Mouse (Mus musculus) heart, postnatal 0 days (tissue): ENCODE data around the gene Pcbp4. TPM values are rescaled to one million over a fixed set of nuclear protein-coding genes. Genes with fewer than 3 reads are reported as not detected.
A peak's percentile ranks its signal among the peaks of the same experiment; 100 is the strongest.

Experiments used
- ATAC-seq: fragments of 200-750 bp; cut with Nextera tagmentation; 2 replicates; pipeline ENCODE4 v1.8.0; 2017; ENCODE audit warnings: low read depth, moderate number of reproducible peaks, moderate library complexity; ENCODE audit not compliant: insufficient read depth
- DNase-seq: peaks from one replicate; pipeline ENCODE4 v3.0.0-alpha.2; 2016; ENCODE audit warnings: low spot score
- H3K27ac ChIP-seq: fragments of 300-500 bp; sonication (generic); 2 replicates; pipeline ENCODE4 v1.5.1; 2014; ENCODE audit warnings: low read depth, mild to moderate bottlenecking
- H3K27me3 ChIP-seq: fragments of 300-500 bp; sonication (generic); 2 replicates; pipeline ENCODE4 v1.6.1; 2014; ENCODE audit warnings: low read length, mixed read lengths; ENCODE audit not compliant: control insufficient read depth, insufficient read depth
- H3K36me3 ChIP-seq: fragments of 300-500 bp; sonication (generic); replicated peaks from 2 replicates; pipeline ENCODE4 v1.6.1; 2014; ENCODE audit warnings: low read length, mixed read lengths; ENCODE audit not compliant: control insufficient read depth, insufficient read depth
- H3K4me1 ChIP-seq: fragments of 300-500 bp; sonication (generic); 2 replicates; pipeline ENCODE4 v1.6.1; 2014; ENCODE audit warnings: antibody characterized with exemption; ENCODE audit not compliant: control insufficient read depth, insufficient read depth
- H3K4me2 ChIP-seq: fragments of 300-500 bp; sonication (generic); 2 replicates; pipeline ENCODE4 v1.6.1; 2014; ENCODE audit warnings: low read depth, mild to moderate bottlenecking, low read length, moderate library complexity
- H3K4me3 ChIP-seq: fragments of 300-500 bp; sonication (generic); 2 replicates; pipeline ENCODE4 v1.5.1; 2014; ENCODE audit warnings: low read depth, low read length
- H3K9ac ChIP-seq: fragments of 300-500 bp; sonication (generic); replicated peaks from 2 replicates; pipeline ENCODE4 v1.6.1; 2014; ENCODE audit warnings: low read depth, low read length, mixed read lengths
- H3K9me3 ChIP-seq: fragments of 300-500 bp; sonication (generic); replicated peaks from 2 replicates; pipeline ENCODE4 v1.6.1; 2016; ENCODE audit warnings: low read length; ENCODE audit not compliant: control insufficient read depth
- CTCF ChIP-seq: IDR thresholded peaks from 2 replicates; pipeline ENCODE4 v1.5.1; 2016; ENCODE audit warnings: antibody characterized with exemption, control low read depth, low read depth
- EP300 ChIP-seq: IDR thresholded peaks from 2 replicates; pipeline ENCODE4 v1.6.1; 2016; ENCODE audit warnings: antibody characterized with exemption, low read depth
- WGBS: fragments of 180-500 bp; shearing (Covaris S2); extraction: QIAGEN DNeasy Blood & Tissue Kit; methylation state at CpG from one replicate; pipeline ENCODE4 v1.1.7; 2014; 5-methylcytosine and 5-hydroxymethylcytosine counted together
- polyA plus RNA-seq: library from polyadenylated mRNA; unstranded; fragments of >200 nt; fragmentation: Nextera tagmentation; extraction: Ambion mirVana; gene quantifications from 2 replicates; pipeline ENCODE4 v1.2.1, GENCODE M21; 2015
- total RNA-seq: library from RNA; depleted of rRNA; stranded (reverse); fragments of >200 nt; gene quantifications from 2 replicates; pipeline ENCODE4 v1.2.3, GENCODE M21; 2014; ENCODE audit warnings: low replicate concordance

Gene Pcbp4
- total and polyA plus RNA-seq, 2 experiments from 2014 or later = 44.1 to 157 TPM

DNA sequence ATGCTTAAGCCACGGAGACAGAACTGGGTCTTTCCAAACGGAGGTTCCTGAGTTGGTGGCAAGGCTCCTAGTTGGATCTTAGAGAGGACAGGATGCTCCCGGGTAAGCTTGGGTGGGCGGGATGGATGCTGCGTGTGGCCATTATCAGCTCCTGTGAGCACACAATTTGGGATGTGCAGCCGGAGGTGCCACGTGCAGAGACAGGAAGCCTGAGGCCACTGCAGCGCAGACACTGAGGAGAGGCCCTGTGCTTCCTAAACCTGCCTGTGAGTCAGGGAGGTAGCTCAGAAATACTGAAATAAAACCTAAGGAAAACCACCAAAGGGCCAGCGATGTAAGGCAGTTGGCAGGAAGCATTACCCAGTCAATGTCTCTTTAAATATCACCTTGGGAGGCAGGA, 16.7 kb downstream of the Pcbp4 start:
- ATAC-seq (no peak), DNase-seq (no peak)
- no peaks in the 10 kb centered on the region for H3K36me3 ChIP-seq
- H3K27ac ChIP-seq = no peak overlapping the region
- no peak overlapping the region for H3K4me3 ChIP-seq
- H3K9me3 ChIP-seq = no peaks in the 10 kb centered on the region
- peaks cover 11% of the 10 kb centered on the region for H3K4me1 ChIP-seq
- 53% methylated on average over 9 of the region's 9 CpGs for WGBS
- peaks cover 6% of the 10 kb centered on the region; the same call in 1 of the 2 replicates for H3K27me3 ChIP-seq
- TF ChIP-seq CTCF = no peak
- TF ChIP-seq EP300 = no peak
- H3K4me2 ChIP-seq = no peak overlapping the region
- H3K9ac ChIP-seq = no peak overlapping the region

DNA sequence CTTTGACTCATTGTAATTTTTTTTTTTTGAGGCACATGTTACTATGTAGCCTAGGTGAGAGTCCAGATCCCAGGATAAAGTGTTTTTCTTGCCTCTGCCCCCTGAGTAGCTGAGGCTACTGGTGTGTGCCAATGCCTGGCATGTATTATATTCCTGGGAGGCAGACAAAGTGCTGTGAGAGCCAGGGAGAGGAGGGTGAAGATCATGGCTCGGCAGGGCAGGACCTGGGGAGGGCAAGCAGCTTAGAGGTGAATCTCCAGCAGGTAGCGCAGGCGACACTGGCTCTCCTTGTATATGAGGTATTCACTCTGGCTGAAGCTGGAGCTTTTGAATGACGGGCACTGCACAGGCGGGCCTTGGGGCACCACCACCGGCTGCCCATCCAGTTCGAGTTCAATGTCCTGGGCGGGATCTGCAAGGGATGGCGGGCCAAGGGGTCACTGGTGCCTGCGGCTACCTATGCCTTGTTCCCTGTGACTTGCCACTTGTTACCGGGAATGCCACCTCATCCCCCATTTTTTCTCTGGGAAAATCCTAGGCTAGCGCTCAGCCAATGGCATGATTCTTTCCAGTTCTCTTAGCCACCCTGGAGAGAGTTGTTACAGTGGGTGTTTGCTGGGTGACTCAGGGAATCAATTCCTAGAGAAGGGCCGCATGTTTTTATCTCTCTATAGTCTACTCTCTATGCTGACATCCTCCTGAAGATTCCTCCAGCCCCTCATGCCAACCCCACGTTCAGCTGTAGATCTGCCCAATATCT, 18.1 kb downstream of the Pcbp4 start:
- H3K27ac ChIP-seq = no peak overlapping the region
- ATAC-seq (no peak), DNase-seq (no peak)
- H3K4me1 ChIP-seq = peaks cover 15% of the 10 kb centered on the region
- H3K36me3 ChIP-seq = no peaks in the 10 kb centered on the region
- H3K4me3 ChIP-seq = no peak overlapping the region
- H3K27me3 ChIP-seq = no peaks in the 10 kb centered on the region
- H3K9ac ChIP-seq = no peak overlapping the region
- no peaks in the 10 kb centered on the region for H3K9me3 ChIP-seq
- WGBS = 71% methylated on average over 14 of the region's 14 CpGs
- TF ChIP-seq CTCF (no peak), EP300 (no peak)
- peak overlapping the region; percentile 35; the same call in 1 of the 2 replicates for H3K4me2 ChIP-seq

DNA sequence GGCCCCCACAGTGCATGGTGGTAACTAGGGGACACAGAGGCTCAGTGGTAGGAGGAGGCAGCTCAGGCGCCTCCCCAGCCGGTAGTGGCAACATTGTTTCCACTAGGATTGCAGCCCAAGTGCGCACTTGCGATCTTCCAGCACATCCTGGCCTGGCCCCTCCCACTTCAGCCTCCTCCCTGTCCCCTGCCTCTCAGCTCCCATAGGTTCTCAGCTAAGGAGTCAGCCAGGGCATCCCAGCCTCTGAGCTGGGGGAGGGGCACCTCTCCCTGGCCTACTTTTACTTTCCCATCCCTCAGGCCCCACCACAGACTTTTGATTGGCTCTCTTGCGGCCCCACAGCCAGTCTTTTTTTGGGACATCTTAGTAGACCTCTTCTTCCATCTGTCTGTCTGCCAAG, 18.8 kb downstream of the Pcbp4 start:
- H3K27me3 ChIP-seq = no peaks in the 10 kb centered on the region
- peak overlapping the region; percentile 32; the same call in 1 of the 2 replicates for H3K27ac ChIP-seq
- TF ChIP-seq CTCF (no peak), EP300 (no peak)
- WGBS = 17% methylated on average over 5 of the region's 5 CpGs
- peak; percentile 23 for ATAC-seq
- DNase-seq = peak; percentile 73
- peak overlapping the region; percentile 35; the same call in 1 of the 2 replicates for H3K4me2 ChIP-seq
- H3K9ac ChIP-seq = no peak overlapping the region
- H3K4me3 ChIP-seq = no peak overlapping the region
- peaks cover 20% of the 10 kb centered on the region for H3K4me1 ChIP-seq
- H3K9me3 ChIP-seq = no peaks in the 10 kb centered on the region
- H3K36me3 ChIP-seq = no peaks in the 10 kb centered on the region

DNA sequence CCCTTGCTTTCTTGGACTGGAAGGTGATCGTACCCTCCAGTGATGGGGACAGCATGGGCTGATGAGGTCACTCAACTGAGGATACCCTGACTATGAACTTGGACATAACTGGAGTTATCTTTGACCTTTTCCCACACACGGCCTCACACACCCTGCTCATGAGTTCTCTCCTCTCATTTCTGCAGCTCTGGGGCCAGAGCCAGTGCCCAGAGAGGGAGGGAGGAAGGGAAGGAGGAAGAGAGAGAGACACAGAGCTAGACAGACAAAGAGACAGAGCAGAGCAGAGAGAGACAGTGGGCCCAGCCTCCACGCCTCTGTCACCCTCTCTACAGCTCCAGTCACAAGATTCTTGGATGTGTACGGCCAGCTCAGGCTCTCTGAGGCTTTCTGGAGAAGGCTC, 19.2 kb downstream of the Pcbp4 start:
- H3K4me3 ChIP-seq = no peak overlapping the region
- H3K4me1 ChIP-seq = peaks cover 21% of the 10 kb centered on the region
- no peaks in the 10 kb centered on the region for H3K36me3 ChIP-seq
- no peak overlapping the region for H3K9ac ChIP-seq
- no peaks in the 10 kb centered on the region for H3K9me3 ChIP-seq
- no peak for TF ChIP-seq CTCF
- no peak for TF ChIP-seq EP300
- ATAC-seq (no peak), DNase-seq (no peak)
- peak overlapping the region; percentile 32 for H3K27ac ChIP-seq
- 45% methylated on average over 4 of the region's 4 CpGs for WGBS
- no peaks in the 10 kb centered on the region for H3K27me3 ChIP-seq
- no peak overlapping the region for H3K4me2 ChIP-seq

DNA sequence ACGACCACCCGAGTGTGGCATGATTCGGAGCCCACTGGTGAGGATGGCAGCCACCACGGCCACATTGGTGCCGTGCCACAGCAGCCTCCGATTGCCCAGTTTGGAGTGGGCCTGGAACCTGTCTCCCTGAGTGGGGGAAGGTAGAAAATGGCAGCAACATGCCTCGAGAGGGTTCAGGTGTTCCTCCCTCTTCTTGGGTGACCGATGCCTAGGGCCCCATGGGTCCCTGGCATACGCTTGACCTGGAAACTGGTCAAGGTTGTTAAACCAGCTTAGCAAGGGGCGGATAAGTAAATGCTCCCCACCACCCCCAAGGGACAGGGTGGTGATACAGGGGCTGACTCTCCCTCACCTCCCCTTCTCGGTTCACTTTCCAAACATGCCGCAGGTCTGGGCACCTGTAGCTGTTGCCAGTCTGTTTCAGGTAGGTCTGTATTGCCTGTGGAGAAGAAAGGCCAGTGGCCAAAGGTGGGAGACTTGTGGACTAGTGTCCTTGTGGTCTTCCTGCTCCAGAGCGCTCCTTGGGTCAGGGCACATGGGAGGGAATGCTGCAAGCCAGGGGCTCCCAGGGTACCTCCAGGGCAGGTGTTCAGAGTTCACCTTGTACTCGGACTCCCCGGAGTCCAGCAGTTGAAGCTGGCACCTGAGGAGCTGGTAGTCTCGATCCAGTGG, 20.1 kb downstream of the Pcbp4 start:
- H3K36me3 ChIP-seq = no peaks in the 10 kb centered on the region
- H3K9ac ChIP-seq = no peak overlapping the region
- H3K27me3 ChIP-seq = no peaks in the 10 kb centered on the region
- no peak for TF ChIP-seq CTCF
- no peak for TF ChIP-seq EP300
- no peak overlapping the region for H3K4me2 ChIP-seq
- peak overlapping the region; percentile 32; the same call in 1 of the 2 replicates for H3K27ac ChIP-seq
- H3K4me1 ChIP-seq = peaks cover 30% of the 10 kb centered on the region
- DNase-seq (no peak), ATAC-seq (no peak)
- H3K4me3 ChIP-seq = no peak overlapping the region
- H3K9me3 ChIP-seq = no peaks in the 10 kb centered on the region
- 96% methylated on average over 16 of the region's 16 CpGs for WGBS
